Mouse (Mus musculus): ENCODE data around the gene Pdss1.

Gene Pdss1

GRCm38 (mm10) chr2:22961681-22962080 is 66.4 kb downstream of the Pdss1 start:
- no peak for DNase-seq (ENCODE audit: low spot score)

GRCm38 (mm10) chr2:22962242-22962641 is 66.9 kb downstream of the Pdss1 start:
- no peak for DNase-seq (ENCODE audit: low spot score)

GRCm38 (mm10) chr2:22962970-22963369 is 67.6 kb downstream of the Pdss1 start:
- no peak for DNase-seq (ENCODE audit: low spot score)

GRCm38 (mm10) chr2:22977387-22977973 is 82.2 kb downstream of the Pdss1 start:
- no peak for DNase-seq (ENCODE audit: low spot score)

GRCm38 (mm10) chr2:22985973-22986657 is 90.8 kb downstream of the Pdss1 start:
- DNase-seq (ENCODE audit: low spot score): no peak

Measured in embryo, embryonic 10.5 days (tissue).